Mouse (Mus musculus) hindbrain, embryonic 12.5 days (tissue): Measurements from ENCODE around the gene Asb11. TPM values are rescaled to one million over a fixed set of nuclear protein-coding genes. Genes with fewer than 3 reads are reported as not detected.

ENCODE experiments used
- ATAC-seq: fragments of 200-750 bp; cut with Nextera tagmentation; 2 replicates; pipeline ENCODE4 v1.8.0; 2017; ENCODE audit warnings: moderate TSS enrichment; ENCODE audit not compliant: low FRiP score
- H3K27ac ChIP-seq: fragments of 300-500 bp; sonication (generic); 2 replicates; pipeline ENCODE4 v1.5.1; 2016; ENCODE audit warnings: mild to moderate bottlenecking
- H3K27me3 ChIP-seq: fragments of 300-500 bp; sonication (generic); 2 replicates; pipeline ENCODE4 v1.6.1; 2016; ENCODE audit warnings: mild to moderate bottlenecking
- H3K36me3 ChIP-seq: fragments of 300-500 bp; sonication (generic); 2 replicates; pipeline ENCODE4 v1.6.1; 2016; ENCODE audit warnings: mild to moderate bottlenecking
- H3K4me1 ChIP-seq: fragments of 300-500 bp; sonication (generic); 2 replicates; pipeline ENCODE4 v1.6.1; 2016
- H3K4me2 ChIP-seq: fragments of 300-500 bp; sonication (generic); replicated peaks from 2 replicates; pipeline ENCODE4 v1.6.1; 2016; ENCODE audit warnings: mild to moderate bottlenecking
- H3K4me3 ChIP-seq: fragments of 300-500 bp; sonication (generic); 2 replicates; pipeline ENCODE4 v1.5.1; 2016; ENCODE audit warnings: mild to moderate bottlenecking
- H3K9ac ChIP-seq: fragments of 300-500 bp; sonication (generic); 2 replicates; pipeline ENCODE4 v1.6.1; 2016; ENCODE audit warnings: mild to moderate bottlenecking, moderate library complexity
- H3K9me3 ChIP-seq: fragments of 300-500 bp; sonication (generic); replicated peaks from 2 replicates; pipeline ENCODE4 v1.6.1; 2016; ENCODE audit warnings: mild to moderate bottlenecking
- WGBS: fragments of 180-500 bp; shearing (Covaris S2); methylation state at CpG from one replicate; pipeline ENCODE4 v1.1.7; 2016; 5-methylcytosine and 5-hydroxymethylcytosine counted together
- polyA plus RNA-seq: library from polyadenylated mRNA; unstranded; fragments of >200 nt; fragmentation: Nextera tagmentation; extraction: Ambion mirVana; gene quantifications from 2 replicates; pipeline ENCODE4 v1.2.1, GENCODE M21; 2016

The Asb11 gene
- polyA plus RNA-seq, 1 experiment from 2014 or later = not detected

DNA sequence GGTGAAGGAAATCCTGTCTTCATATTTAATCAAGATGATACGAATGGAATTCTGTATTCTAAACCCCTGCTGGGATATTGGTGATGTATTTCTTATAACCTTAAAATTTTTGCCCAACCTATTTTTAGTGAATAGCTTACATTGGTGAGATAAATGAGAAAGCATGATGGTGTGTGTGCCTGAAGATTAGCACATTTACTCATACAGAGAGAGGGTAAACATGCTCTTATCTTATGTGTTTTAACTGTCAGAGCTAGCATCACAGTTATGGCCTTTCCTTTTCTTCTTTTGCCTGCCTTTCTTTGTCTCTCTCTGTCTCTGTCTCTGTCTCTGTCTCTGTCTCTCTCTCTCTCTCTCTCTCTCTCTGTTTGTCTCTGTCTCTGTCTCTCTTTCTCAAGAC, 12.0 kb upstream of the Asb11 start:
- peaks cover 3% of the 10 kb centered on the region for H3K27me3 ChIP-seq
- 0 out of 2 replicates have a peak, but pooled peaks cover 3% of the 10 kb centered on the region for H3K36me3 ChIP-seq
- no peak for ATAC-seq
- H3K27ac ChIP-seq = no peak overlapping the region
- 86% methylated on average over 1 of the region's 1 CpGs for WGBS
- no peaks in the 10 kb centered on the region for H3K9me3 ChIP-seq
- no peak overlapping the region for H3K4me3 ChIP-seq
- H3K4me2 ChIP-seq = no peak overlapping the region
- peaks cover 4% of the 10 kb centered on the region for H3K4me1 ChIP-seq
- H3K9ac ChIP-seq = no peak overlapping the region

DNA sequence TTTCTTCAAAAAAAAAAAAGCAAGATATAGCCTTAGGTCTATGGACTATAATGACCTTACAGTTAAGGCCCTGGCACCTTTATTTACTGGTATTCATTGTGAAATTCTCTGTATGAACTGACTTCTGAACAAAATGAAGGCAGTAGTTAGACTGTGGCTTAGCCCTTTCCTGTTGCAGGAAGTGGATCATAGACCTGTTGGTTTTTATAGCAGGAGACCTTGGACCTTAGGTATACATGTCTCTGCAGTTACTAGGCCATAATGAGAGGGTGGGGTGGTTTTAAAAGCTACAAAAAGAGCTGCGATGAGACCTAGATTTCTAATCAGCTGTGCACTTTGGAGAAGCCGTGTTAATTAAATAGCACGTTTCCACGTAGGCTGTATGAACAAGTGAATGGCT, 9.5 kb upstream of the Asb11 start:
- Histone ChIP-seq H3K4me2 (no peak overlapping the region), H3K4me1 (no peaks in the 10 kb centered on the region), H3K27me3 (peaks cover 3% of the 10 kb centered on the region), H3K27ac (no peak overlapping the region), H3K4me3 (no peak overlapping the region), H3K9me3 (no peaks in the 10 kb centered on the region), H3K9ac (no peak overlapping the region), H3K36me3 (peaks cover 14% of the 10 kb centered on the region; the same call in 1 of the 2 replicates)
- no peak for ATAC-seq
- 95% methylated on average over 4 of the region's 4 CpGs for WGBS

DNA sequence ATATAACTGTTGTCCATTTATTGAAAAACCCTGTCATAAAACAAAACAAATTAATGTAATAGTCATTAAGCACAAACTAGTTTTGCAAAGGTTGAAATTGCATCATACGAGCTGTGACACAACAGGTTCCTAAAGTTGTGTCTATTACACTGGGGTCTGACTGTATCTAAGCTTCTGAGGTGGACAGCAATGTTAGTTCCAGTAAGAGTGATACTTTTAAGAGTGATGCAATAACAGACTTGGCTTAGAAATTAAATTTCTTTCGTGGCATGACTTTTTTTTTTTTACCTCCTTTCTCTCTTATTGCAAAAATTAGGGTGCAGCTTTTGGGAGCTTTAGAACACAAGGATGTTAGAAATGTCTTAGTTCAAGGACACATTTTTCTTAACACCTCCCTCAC, 8.6 kb upstream of the Asb11 start:
- Histone ChIP-seq H3K4me1 (no peaks in the 10 kb centered on the region), H3K27ac (no peak overlapping the region), H3K9ac (no peak overlapping the region), H3K9me3 (no peaks in the 10 kb centered on the region), H3K36me3 (peaks cover 11% of the 10 kb centered on the region; the same call in 1 of the 2 replicates), H3K27me3 (no peaks in the 10 kb centered on the region; the same call in 1 of the 2 replicates), H3K4me2 (no peak overlapping the region), H3K4me3 (no peak overlapping the region)
- no peak for ATAC-seq
- 93% methylated on average over 2 of the region's 2 CpGs for WGBS

- no peaks in the 10 kb centered on the region for H3K4me1 ChIP-seq
- no peak overlapping the region for H3K9ac ChIP-seq
- no peak for ATAC-seq
- no peak overlapping the region for H3K4me3 ChIP-seq
- H3K36me3 ChIP-seq = peaks cover 11% of the 10 kb centered on the region; the same call in 1 of the 2 replicates
- 86% methylated on average over 6 of the region's 6 CpGs for WGBS
- H3K9me3 ChIP-seq = no peaks in the 10 kb centered on the region
- no peak overlapping the region for H3K4me2 ChIP-seq
- no peaks in the 10 kb centered on the region; the same call in 1 of the 2 replicates for H3K27me3 ChIP-seq
- H3K27ac ChIP-seq = no peak overlapping the region
These were observed 6.2 kb upstream of the Asb11 start for GRCm38 (mm10) chrX:164430621-164431020.

- H3K27me3 ChIP-seq = no peaks in the 10 kb centered on the region; the same call in 1 of the 2 replicates
- no peak overlapping the region for H3K4me2 ChIP-seq
- H3K9me3 ChIP-seq = no peaks in the 10 kb centered on the region
- ATAC-seq = no peak
- no peak overlapping the region for H3K4me3 ChIP-seq
- H3K9ac ChIP-seq = no peak overlapping the region
- 87% methylated on average over 2 of the region's 2 CpGs for WGBS
- no peak overlapping the region for H3K27ac ChIP-seq
- H3K4me1 ChIP-seq = no peaks in the 10 kb centered on the region
- H3K36me3 ChIP-seq = peaks cover 11% of the 10 kb centered on the region; the same call in 1 of the 2 replicates
These were observed 5.7 kb upstream of the Asb11 start for GRCm38 (mm10) chrX:164431133-164431532.

DNA sequence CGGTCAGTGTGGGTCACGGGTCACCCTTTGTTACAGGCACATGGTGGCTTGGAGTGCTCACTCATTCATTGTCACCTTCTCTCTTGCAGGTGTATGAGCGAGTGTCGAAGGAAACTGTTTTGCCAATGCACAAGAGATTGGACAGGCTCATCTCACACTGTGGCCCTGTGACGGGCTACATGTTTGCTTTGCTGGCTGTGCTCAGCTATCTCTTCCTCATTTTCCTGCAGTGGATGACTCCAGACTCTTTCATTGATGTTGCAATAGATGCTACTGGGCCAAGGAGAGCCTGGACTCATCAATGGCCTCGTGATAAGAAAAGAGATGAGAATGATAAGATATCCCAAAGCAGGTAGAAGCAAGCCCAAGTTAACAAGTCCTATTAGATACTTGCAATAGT, 5.3 kb upstream of the Asb11 start:
- Histone ChIP-seq H3K9ac (no peak overlapping the region), H3K4me3 (no peak overlapping the region), H3K36me3 (peaks cover 11% of the 10 kb centered on the region; the same call in 1 of the 2 replicates), H3K4me2 (no peak overlapping the region), H3K4me1 (no peaks in the 10 kb centered on the region), H3K9me3 (no peaks in the 10 kb centered on the region), H3K27ac (no peak overlapping the region), H3K27me3 (no peaks in the 10 kb centered on the region; the same call in 1 of the 2 replicates)
- WGBS = 93% methylated on average over 6 of the region's 6 CpGs
- no peak for ATAC-seq

- H3K9ac ChIP-seq = no peak overlapping the region
- H3K4me1 ChIP-seq = no peaks in the 10 kb centered on the region
- H3K36me3 ChIP-seq = peaks cover 11% of the 10 kb centered on the region; the same call in 1 of the 2 replicates
- H3K27ac ChIP-seq = no peak overlapping the region
- no peak overlapping the region for H3K4me3 ChIP-seq
- H3K4me2 ChIP-seq = no peak overlapping the region
- ATAC-seq = no peak
- H3K9me3 ChIP-seq = no peaks in the 10 kb centered on the region
- 94% methylated on average over 8 of the region's 9 CpGs for WGBS
- H3K27me3 ChIP-seq = no peaks in the 10 kb centered on the region; the same call in 1 of the 2 replicates
These were observed 4.1 kb upstream of the Asb11 start for GRCm38 (mm10) chrX:164432682-164433081.

DNA sequence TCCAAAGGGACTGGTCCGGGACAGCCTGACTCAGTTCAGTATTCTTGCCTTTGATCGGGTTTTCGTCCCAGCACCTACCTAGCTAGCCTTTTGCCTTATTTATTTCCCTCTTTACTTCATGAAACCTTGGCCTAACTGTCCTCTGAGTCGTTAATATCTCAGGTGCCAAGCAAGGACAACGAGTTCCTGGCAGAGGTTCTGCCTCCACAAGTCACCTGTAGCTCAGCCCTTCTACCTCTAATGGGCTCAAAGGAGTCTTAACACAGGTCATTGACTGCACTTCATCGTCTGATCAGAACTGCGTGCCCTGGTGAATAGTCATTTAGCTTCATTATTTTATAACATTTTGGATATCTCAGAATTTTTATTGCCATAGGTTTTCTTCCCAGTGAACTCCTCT, 2.7 kb downstream of the Asb11 start:
- no peaks in the 10 kb centered on the region for H3K9me3 ChIP-seq
- no peak overlapping the region for H3K4me2 ChIP-seq

GRCm38 (mm10) chrX:164440140-164440539, 3.3 kb downstream of the Asb11 start:
- no peak overlapping the region for H3K4me3 ChIP-seq

More for the DNA sequence above, 2.7 kb downstream of the Asb11 start:
- WGBS = 83% methylated on average over 7 of the region's 7 CpGs
- Histone ChIP-seq H3K4me3 (no peak overlapping the region), H3K9ac (no peak overlapping the region), H3K4me1 (no peaks in the 10 kb centered on the region), H3K27ac (no peak overlapping the region), H3K27me3 (peaks cover 3% of the 10 kb centered on the region; the same call in 1 of the 2 replicates), H3K36me3 (no peaks in the 10 kb centered on the region)
- ATAC-seq = no peak

DNA sequence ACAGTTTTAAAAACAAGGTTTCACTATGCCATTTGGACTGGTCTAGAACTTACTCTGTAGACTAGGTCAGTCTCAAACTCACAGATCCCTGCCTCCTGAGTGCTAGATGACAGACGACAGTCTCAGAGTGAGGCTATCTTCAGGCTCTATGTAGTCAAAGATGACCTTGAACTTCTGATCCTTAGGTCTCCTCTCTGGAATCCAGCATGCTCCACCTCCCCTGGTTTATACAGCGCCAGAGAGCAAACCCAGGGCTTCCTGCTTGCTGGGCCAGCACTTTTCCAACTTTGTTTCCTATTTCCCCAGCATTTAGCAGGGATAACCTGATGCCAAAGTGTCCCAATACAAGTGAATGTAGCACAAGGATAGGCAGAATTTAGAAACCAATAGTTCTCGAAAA, 3.9 kb downstream of the Asb11 start:
- Histone ChIP-seq H3K4me2 (no peak overlapping the region), H3K9me3 (no peaks in the 10 kb centered on the region), H3K4me1 (no peaks in the 10 kb centered on the region), H3K27ac (no peak overlapping the region), H3K27me3 (peaks cover 3% of the 10 kb centered on the region; the same call in 1 of the 2 replicates), H3K4me3 (no peak overlapping the region), H3K9ac (no peak overlapping the region), H3K36me3 (no peaks in the 10 kb centered on the region)
- no peak for ATAC-seq
- 76% methylated on average over 3 of the region's 3 CpGs for WGBS

More at GRCm38 (mm10) chrX:164440140-164440539, 3.3 kb downstream of the Asb11 start:
- ATAC-seq = no peak
- no peak overlapping the region for H3K27ac ChIP-seq
- no peak overlapping the region for H3K9ac ChIP-seq
- no peaks in the 10 kb centered on the region for H3K4me1 ChIP-seq
- H3K27me3 ChIP-seq = peaks cover 3% of the 10 kb centered on the region; the same call in 1 of the 2 replicates
- H3K36me3 ChIP-seq = no peaks in the 10 kb centered on the region
- H3K9me3 ChIP-seq = no peaks in the 10 kb centered on the region
- H3K4me2 ChIP-seq = no peak overlapping the region
- 77% methylated on average over 2 of the region's 2 CpGs for WGBS

- no peak for ATAC-seq
- Histone ChIP-seq H3K27ac (no peak overlapping the region), H3K27me3 (peaks cover 3% of the 10 kb centered on the region; the same call in 1 of the 2 replicates), H3K4me1 (no peaks in the 10 kb centered on the region), H3K4me2 (no peak overlapping the region), H3K9me3 (no peaks in the 10 kb centered on the region), H3K36me3 (no peaks in the 10 kb centered on the region), H3K4me3 (no peak overlapping the region), H3K9ac (no peak overlapping the region)
- WGBS = 80% methylated on average over 3 of the region's 3 CpGs
These were observed 4.5 kb downstream of the Asb11 start for GRCm38 (mm10) chrX:164441306-164441705.

DNA sequence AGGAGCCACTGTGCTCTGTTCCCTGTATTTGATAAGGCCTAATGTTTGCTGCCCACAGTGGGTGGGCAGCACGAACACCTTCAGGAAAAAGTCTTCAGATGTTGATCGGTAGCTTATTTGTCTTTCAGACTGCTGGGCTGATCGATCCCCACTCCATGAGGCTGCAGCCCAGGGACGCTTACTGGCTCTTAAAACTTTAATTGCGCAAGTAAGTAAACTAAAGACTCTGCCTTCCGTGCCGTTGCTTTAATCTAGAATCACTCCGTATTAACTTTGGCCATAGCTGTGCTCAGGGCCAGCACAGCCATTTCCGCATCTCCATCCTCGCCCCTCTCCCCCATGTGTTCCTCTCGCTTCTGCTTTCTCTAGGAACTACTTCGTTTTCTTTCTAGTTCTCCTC, 8.8 kb downstream of the Asb11 start:
- ATAC-seq = no peak
- H3K4me3 ChIP-seq = no peak overlapping the region

GRCm38 (mm10) chrX:164446106-164446551, 9.3 kb downstream of the Asb11 start:
- H3K4me1 ChIP-seq = no peaks in the 10 kb centered on the region
- no peaks in the 10 kb centered on the region; the same call in 1 of the 2 replicates for H3K27me3 ChIP-seq
- H3K36me3 ChIP-seq = no peaks in the 10 kb centered on the region
- no peak overlapping the region for H3K4me3 ChIP-seq
- 83% methylated on average over 10 of the region's 10 CpGs for WGBS
- H3K9ac ChIP-seq = no peak overlapping the region
- H3K9me3 ChIP-seq = no peaks in the 10 kb centered on the region
- no peak overlapping the region for H3K27ac ChIP-seq
- no peak for ATAC-seq
- H3K4me2 ChIP-seq = no peak overlapping the region

More for the DNA sequence above, 8.8 kb downstream of the Asb11 start:
- H3K9ac ChIP-seq = no peak overlapping the region
- H3K36me3 ChIP-seq = no peaks in the 10 kb centered on the region
- no peaks in the 10 kb centered on the region for H3K4me1 ChIP-seq
- no peak overlapping the region for H3K4me2 ChIP-seq
- no peak overlapping the region for H3K27ac ChIP-seq
- peaks cover 2% of the 10 kb centered on the region; the same call in 1 of the 2 replicates for H3K27me3 ChIP-seq
- 86% methylated on average over 12 of the region's 12 CpGs for WGBS
- H3K9me3 ChIP-seq = no peaks in the 10 kb centered on the region
